Mouse (Mus musculus) olfactory bulb, adult 2 months (tissue): ENCODE results near the gene E330021D16Rik.

Source experiments
- CTCF ChIP-seq: fragments of 200-500 bp; IDR thresholded peaks from 2 replicates; pipeline ENCODE4 v1.5.1; 2012; ENCODE audit warnings: low read depth, mild to moderate bottlenecking, low read length, moderate library complexity; ENCODE audit not compliant: insufficient read depth
- POLR2A ChIP-seq: fragments of 200-500 bp; IDR thresholded peaks from 2 replicates; pipeline ENCODE4 v1.6.1; 2012; ENCODE audit warnings: mild to moderate bottlenecking, low read depth, low read length, moderate library complexity; ENCODE audit not compliant: insufficient read depth

GRCm38 (mm10) chr6:136396860-136397259 lies 18.5 kb downstream of the E330021D16Rik start:
- no peak for TF ChIP-seq CTCF
- no peak for TF ChIP-seq POLR2A
